Mouse (Mus musculus) limb, embryonic 11.5 days (tissue): ENCODE measurements around the gene Myh13. TPM values are rescaled to one million over a fixed set of nuclear protein-coding genes. Genes with fewer than 3 reads are reported as not detected.

Experiments used
- ATAC-seq: fragments of 200-750 bp; cut with Nextera tagmentation; 2 replicates; pipeline ENCODE4 v1.8.0; 2017; ENCODE audit warnings: low read depth; ENCODE audit not compliant: insufficient number of reproducible peaks, low FRiP score, low TSS enrichment
- DNase-seq: peaks from one replicate; pipeline ENCODE4 v3.0.0-alpha.2; 2015; ENCODE audit warnings: low spot score
- H3K27ac ChIP-seq: fragments of 300-500 bp; sonication (generic); replicated peaks from 2 replicates; pipeline ENCODE4 v1.5.1; 2014; ENCODE audit warnings: low read depth, mild to moderate bottlenecking, low read length
- H3K27me3 ChIP-seq: fragments of 300-500 bp; sonication (generic); 2 replicates; pipeline ENCODE4 v1.6.1; 2014; ENCODE audit warnings: mild to moderate bottlenecking, low read length, mixed read lengths; ENCODE audit not compliant: control insufficient read depth, insufficient read depth
- H3K36me3 ChIP-seq: fragments of 300-500 bp; sonication (generic); 2 replicates; pipeline ENCODE4 v1.6.1; 2014; ENCODE audit warnings: mild to moderate bottlenecking, low read length, moderate library complexity, mixed read lengths; ENCODE audit not compliant: control insufficient read depth, insufficient read depth
- H3K4me1 ChIP-seq: fragments of 300-500 bp; sonication (generic); 2 replicates; pipeline ENCODE4 v1.6.1; 2014; ENCODE audit warnings: low read length, mixed read lengths; ENCODE audit not compliant: control insufficient read depth, insufficient read depth
- H3K4me2 ChIP-seq: fragments of 300-500 bp; sonication (generic); 2 replicates; pipeline ENCODE4 v1.6.1; 2014; ENCODE audit warnings: low read depth, mild to moderate bottlenecking, moderate library complexity; ENCODE audit not compliant: severe bottlenecking
- H3K4me3 ChIP-seq: fragments of 300-500 bp; sonication (generic); 2 replicates; pipeline ENCODE4 v1.5.1; 2014; ENCODE audit warnings: low read depth, low read length
- H3K9ac ChIP-seq: fragments of 300-500 bp; sonication (generic); 2 replicates; pipeline ENCODE4 v1.6.1; 2014; ENCODE audit warnings: mild to moderate bottlenecking, low read length
- H3K9me3 ChIP-seq: fragments of 300-500 bp; sonication (generic); 2 replicates; pipeline ENCODE4 v1.6.1; 2016; ENCODE audit warnings: low read length; ENCODE audit not compliant: control insufficient read depth
- WGBS: fragments of 180-500 bp; shearing (Covaris S2); extraction: QIAGEN DNeasy Blood & Tissue Kit; methylation state at CpG from one replicate; pipeline ENCODE4 v1.1.7; 2014; 5-methylcytosine and 5-hydroxymethylcytosine counted together
- polyA plus RNA-seq: library from polyadenylated mRNA; unstranded; fragments of >200 nt; fragmentation: Nextera tagmentation; extraction: Ambion mirVana; gene quantifications from 2 replicates; pipeline ENCODE4 v1.2.1, GENCODE M21; 2014

The Myh13 gene
- polyA plus RNA-seq, 1 experiment from 2014 or later = 0.05 TPM

GRCm38 (mm10) chr11:67379703-67380510, 58.4 kb downstream of the Myh13 start:
- no peaks in the 10 kb centered on the region for H3K27me3 ChIP-seq
- no peak overlapping the region for H3K9ac ChIP-seq
- no peak overlapping the region for H3K4me3 ChIP-seq
- DNase-seq = no peak
- no peaks in the 10 kb centered on the region for H3K4me1 ChIP-seq
- no peaks in the 10 kb centered on the region for H3K36me3 ChIP-seq
- H3K9me3 ChIP-seq = no peaks in the 10 kb centered on the region
- H3K27ac ChIP-seq = no peak overlapping the region
- H3K4me2 ChIP-seq = no peak overlapping the region
- WGBS = 46% methylated on average over 10 of the region's 10 CpGs
- no peak for ATAC-seq

- H3K9ac ChIP-seq = no peak overlapping the region
- WGBS = 61% methylated on average over 4 of the region's 4 CpGs
- H3K9me3 ChIP-seq = no peaks in the 10 kb centered on the region
- H3K36me3 ChIP-seq = no peaks in the 10 kb centered on the region
- H3K4me1 ChIP-seq = no peaks in the 10 kb centered on the region
- no peaks in the 10 kb centered on the region for H3K27me3 ChIP-seq
- H3K27ac ChIP-seq = no peak overlapping the region
- H3K4me3 ChIP-seq = no peak overlapping the region
- DNase-seq (no peak), ATAC-seq (no peak)
- H3K4me2 ChIP-seq = no peak overlapping the region
These were observed 60.4 kb downstream of the Myh13 start for GRCm38 (mm10) chr11:67381833-67382232.

- no peak overlapping the region for H3K4me3 ChIP-seq
- ATAC-seq (no peak), DNase-seq (no peak)
- no peak overlapping the region for H3K4me2 ChIP-seq
- no peaks in the 10 kb centered on the region for H3K27me3 ChIP-seq
- H3K36me3 ChIP-seq = no peaks in the 10 kb centered on the region
- H3K9ac ChIP-seq = no peak overlapping the region
- H3K9me3 ChIP-seq = no peaks in the 10 kb centered on the region
- H3K27ac ChIP-seq = no peak overlapping the region
- 86% methylated on average over 7 of the region's 7 CpGs for WGBS
- no peaks in the 10 kb centered on the region for H3K4me1 ChIP-seq
These were observed 63.2 kb downstream of the Myh13 start for GRCm38 (mm10) chr11:67384653-67385052.

GRCm38 (mm10) chr11:67386815-67387415, 65.5 kb downstream of the Myh13 start:
- WGBS = 40% methylated on average over 8 of the region's 8 CpGs
- Histone ChIP-seq H3K27me3 (no peaks in the 10 kb centered on the region), H3K36me3 (no peaks in the 10 kb centered on the region), H3K4me1 (no peaks in the 10 kb centered on the region), H3K27ac (no peak overlapping the region), H3K4me2 (no peak overlapping the region), H3K4me3 (no peak overlapping the region), H3K9me3 (no peaks in the 10 kb centered on the region), H3K9ac (no peak overlapping the region)
- ATAC-seq (no peak), DNase-seq (no peak)

GRCm38 (mm10) chr11:67390679-67391384, 69.4 kb downstream of the Myh13 start:
- no peak for DNase-seq
- WGBS = 87% methylated on average over 3 of the region's 3 CpGs
- Histone ChIP-seq H3K9me3 (no peaks in the 10 kb centered on the region), H3K4me2 (no peak overlapping the region), H3K36me3 (no peaks in the 10 kb centered on the region), H3K27me3 (no peaks in the 10 kb centered on the region), H3K4me1 (no peaks in the 10 kb centered on the region), H3K4me3 (no peak overlapping the region), H3K27ac (no peak overlapping the region), H3K9ac (no peak overlapping the region)
- no peak for ATAC-seq

- no peak overlapping the region for H3K4me2 ChIP-seq
- H3K4me1 ChIP-seq = no peaks in the 10 kb centered on the region
- no peaks in the 10 kb centered on the region for H3K27me3 ChIP-seq
- DNase-seq (no peak), ATAC-seq (no peak)
- no peaks in the 10 kb centered on the region for H3K9me3 ChIP-seq
- H3K9ac ChIP-seq = no peak overlapping the region
- H3K36me3 ChIP-seq = no peaks in the 10 kb centered on the region
- H3K27ac ChIP-seq = no peak overlapping the region
- H3K4me3 ChIP-seq = no peak overlapping the region
- WGBS = 83% methylated on average over 3 of the region's 3 CpGs
These were observed 70.9 kb downstream of the Myh13 start for GRCm38 (mm10) chr11:67392369-67392768.

- WGBS = 86% methylated on average over 5 of the region's 5 CpGs
- H3K27me3 ChIP-seq = no peaks in the 10 kb centered on the region
- H3K9ac ChIP-seq = no peak overlapping the region
- no peak overlapping the region for H3K4me3 ChIP-seq
- DNase-seq = no peak
- H3K27ac ChIP-seq = no peak overlapping the region
- no peak for ATAC-seq
- no peaks in the 10 kb centered on the region for H3K9me3 ChIP-seq
- no peaks in the 10 kb centered on the region for H3K4me1 ChIP-seq
- no peaks in the 10 kb centered on the region for H3K36me3 ChIP-seq
- no peak overlapping the region for H3K4me2 ChIP-seq
These were observed 79.5 kb downstream of the Myh13 start for GRCm38 (mm10) chr11:67400956-67401355.

GRCm38 (mm10) chr11:67414346-67414940, 93.0 kb downstream of the Myh13 start:
- ATAC-seq (no peak), DNase-seq (no peak)
- Histone ChIP-seq H3K9me3 (no peaks in the 10 kb centered on the region), H3K4me2 (no peak overlapping the region), H3K4me3 (no peak overlapping the region), H3K27ac (no peak overlapping the region), H3K36me3 (no peaks in the 10 kb centered on the region), H3K4me1 (no peaks in the 10 kb centered on the region), H3K9ac (no peak overlapping the region), H3K27me3 (no peaks in the 10 kb centered on the region)
- 86% methylated on average over 6 of the region's 6 CpGs for WGBS
